Mouse (Mus musculus): ENCODE results near the gene Mmgt2. TPM values are rescaled to one million over a fixed set of nuclear protein-coding genes. Genes with fewer than 3 reads are reported as not detected.
A peak's percentile ranks its signal among the peaks of the same experiment; 100 is the strongest.

Gene Mmgt2
- polyA plus RNA-seq, 1 experiment: 47.5 TPM

- no peaks in the 10 kb centered on the region for H3K27me3 ChIP-seq (ENCODE audit: control insufficient read depth, insufficient read depth, low read length)
- TF ChIP-seq CTCF (IDR thresholded peaks at IDR 0.05; ENCODE audit: borderline replicate concordance, control insufficient read depth, extremely low read depth, insufficient read depth, low read length, poor library complexity) (peak; percentile 50; the same call in 1 of the 2 replicates), POLR2A (IDR thresholded peaks at IDR 0.05; ENCODE audit: control insufficient read depth, extremely low read depth, insufficient read depth, low read length, poor library complexity) (no peak)
- peak; percentile 58 for DNase-seq
- H3K27ac ChIP-seq (ENCODE audit: control insufficient read depth, insufficient read depth, low read length): no peak overlapping the region
- H3K36me3 ChIP-seq (ENCODE audit: control insufficient read depth, insufficient read depth, low read length): no peaks in the 10 kb centered on the region
- peaks cover 13% of the 10 kb centered on the region for H3K4me1 ChIP-seq (replicated peaks; ENCODE audit: control insufficient read depth, insufficient read depth, low read length)
- peak overlapping the region; percentile 36 for H3K4me3 ChIP-seq (ENCODE audit: control insufficient read depth, insufficient read depth, low read length)
- 25% methylated on average over 17 of the region's 17 CpGs for WGBS
Measured at GRCm38 (mm10) chr11:62675480-62676289, 27.2 kb downstream of the Mmgt2 start.

- Histone ChIP-seq H3K27me3 (ENCODE audit: control insufficient read depth, insufficient read depth, low read length) (no peaks in the 10 kb centered on the region), H3K27ac (ENCODE audit: control insufficient read depth, insufficient read depth, low read length) (no peak overlapping the region), H3K36me3 (ENCODE audit: control insufficient read depth, insufficient read depth, low read length) (no peaks in the 10 kb centered on the region), H3K4me1 (replicated peaks; ENCODE audit: control insufficient read depth, insufficient read depth, low read length) (peaks cover 13% of the 10 kb centered on the region), H3K4me3 (ENCODE audit: control insufficient read depth, insufficient read depth, low read length) (no peak overlapping the region)
- TF ChIP-seq POLR2A (IDR thresholded peaks at IDR 0.05; ENCODE audit: control insufficient read depth, extremely low read depth, insufficient read depth, low read length, poor library complexity) (no peak), CTCF (IDR thresholded peaks at IDR 0.05; ENCODE audit: borderline replicate concordance, control insufficient read depth, extremely low read depth, insufficient read depth, low read length, poor library complexity) (no peak)
- WGBS: 92% methylated on average over 4 of the region's 4 CpGs
- DNase-seq: no peak
Measured at GRCm38 (mm10) chr11:62676290-62676596, 27.8 kb downstream of the Mmgt2 start.

- H3K27ac ChIP-seq (ENCODE audit: control insufficient read depth, insufficient read depth, low read length): no peak overlapping the region
- DNase-seq: no peak
- TF ChIP-seq POLR2A (IDR thresholded peaks at IDR 0.05; ENCODE audit: control insufficient read depth, extremely low read depth, insufficient read depth, low read length, poor library complexity) (no peak), CTCF (IDR thresholded peaks at IDR 0.05; ENCODE audit: borderline replicate concordance, control insufficient read depth, extremely low read depth, insufficient read depth, low read length, poor library complexity) (no peak)
- no peak overlapping the region for H3K4me3 ChIP-seq (ENCODE audit: control insufficient read depth, insufficient read depth, low read length)
- 73% methylated on average over 7 of the region's 7 CpGs for WGBS
- H3K36me3 ChIP-seq (ENCODE audit: control insufficient read depth, insufficient read depth, low read length): no peaks in the 10 kb centered on the region
- no peaks in the 10 kb centered on the region for H3K27me3 ChIP-seq (ENCODE audit: control insufficient read depth, insufficient read depth, low read length)
- H3K4me1 ChIP-seq (replicated peaks; ENCODE audit: control insufficient read depth, insufficient read depth, low read length): peaks cover 13% of the 10 kb centered on the region
Measured at GRCm38 (mm10) chr11:62678778-62679354, 30.4 kb downstream of the Mmgt2 start.

- WGBS: 93% methylated on average over 4 of the region's 4 CpGs
- H3K4me3 ChIP-seq (ENCODE audit: control insufficient read depth, insufficient read depth, low read length): no peak overlapping the region
- no peaks in the 10 kb centered on the region for H3K36me3 ChIP-seq (ENCODE audit: control insufficient read depth, insufficient read depth, low read length)
- DNase-seq: no peak
- H3K27ac ChIP-seq (ENCODE audit: control insufficient read depth, insufficient read depth, low read length): no peak overlapping the region
- H3K27me3 ChIP-seq (ENCODE audit: control insufficient read depth, insufficient read depth, low read length): no peaks in the 10 kb centered on the region
- H3K4me1 ChIP-seq (replicated peaks; ENCODE audit: control insufficient read depth, insufficient read depth, low read length): peaks cover 13% of the 10 kb centered on the region
- TF ChIP-seq POLR2A (IDR thresholded peaks at IDR 0.05; ENCODE audit: control insufficient read depth, extremely low read depth, insufficient read depth, low read length, poor library complexity) (no peak), CTCF (IDR thresholded peaks at IDR 0.05; ENCODE audit: borderline replicate concordance, control insufficient read depth, extremely low read depth, insufficient read depth, low read length, poor library complexity) (no peak)
Measured at GRCm38 (mm10) chr11:62679954-62680353, 31.5 kb downstream of the Mmgt2 start.

GRCm38 (mm10) chr11:62691592-62691991 lies 43.1 kb downstream of the Mmgt2 start:
- WGBS: 94% methylated on average over 3 of the region's 3 CpGs
- no peak for TF ChIP-seq CTCF (IDR thresholded peaks at IDR 0.05; ENCODE audit: borderline replicate concordance, control insufficient read depth, extremely low read depth, insufficient read depth, low read length, poor library complexity)
- no peak for DNase-seq

GRCm38 (mm10) chr11:62693299-62694184 lies 45.1 kb downstream of the Mmgt2 start:
- Histone ChIP-seq H3K4me1 (replicated peaks; ENCODE audit: control insufficient read depth, insufficient read depth, low read length) (no peaks in the 10 kb centered on the region), H3K27ac (ENCODE audit: control insufficient read depth, insufficient read depth, low read length) (no peak overlapping the region), H3K27me3 (ENCODE audit: control insufficient read depth, insufficient read depth, low read length) (no peaks in the 10 kb centered on the region), H3K36me3 (ENCODE audit: control insufficient read depth, insufficient read depth, low read length) (no peaks in the 10 kb centered on the region), H3K4me3 (ENCODE audit: control insufficient read depth, insufficient read depth, low read length) (no peak overlapping the region)
- 16% methylated on average over 11 of the region's 11 CpGs for WGBS
- TF ChIP-seq POLR2A (IDR thresholded peaks at IDR 0.05; ENCODE audit: control insufficient read depth, extremely low read depth, insufficient read depth, low read length, poor library complexity): no peak
- TF ChIP-seq CTCF (IDR thresholded peaks at IDR 0.05; ENCODE audit: borderline replicate concordance, control insufficient read depth, extremely low read depth, insufficient read depth, low read length, poor library complexity): no peak
- peak; percentile 10 for DNase-seq

More at GRCm38 (mm10) chr11:62691592-62691991, 43.1 kb downstream of the Mmgt2 start:
- no peak overlapping the region for H3K27ac ChIP-seq (ENCODE audit: control insufficient read depth, insufficient read depth, low read length)
- H3K36me3 ChIP-seq (ENCODE audit: control insufficient read depth, insufficient read depth, low read length): no peaks in the 10 kb centered on the region
- H3K27me3 ChIP-seq (ENCODE audit: control insufficient read depth, insufficient read depth, low read length): no peaks in the 10 kb centered on the region
- no peak overlapping the region for H3K4me3 ChIP-seq (ENCODE audit: control insufficient read depth, insufficient read depth, low read length)
- no peaks in the 10 kb centered on the region for H3K4me1 ChIP-seq (replicated peaks; ENCODE audit: control insufficient read depth, insufficient read depth, low read length)

All from thymus, adult 2 months (tissue).